Comparison of ENCODE assay signal across 14 mouse cellular contexts in the genomic region with DNA sequence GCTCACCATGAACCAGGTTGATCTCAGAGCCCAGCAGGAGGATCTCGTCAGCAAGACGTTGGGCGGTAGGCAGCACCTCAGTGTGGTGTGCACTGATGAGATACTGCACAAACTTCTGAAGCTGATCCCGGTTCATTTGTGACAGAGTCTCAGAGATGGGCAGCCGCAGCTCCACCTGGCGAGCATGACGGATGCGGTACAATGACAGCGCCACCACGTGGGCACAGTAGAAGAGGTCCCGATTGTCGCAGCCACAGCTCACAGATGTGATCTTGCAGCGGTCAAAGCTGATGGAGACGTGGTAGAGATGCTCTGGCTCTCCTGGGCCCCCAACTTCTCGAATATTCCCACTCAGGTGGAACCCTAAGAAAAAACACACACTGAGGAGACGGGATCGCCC. TPM values are rescaled to one million over a fixed set of nuclear protein-coding genes. Genes with fewer than 3 reads are reported as not detected.
DNase-seq lines count a peak whose midpoint lies in the region; TF ChIP-seq lines count a peak whose summit lies in the region.
"Had no signal": no experiment of that assay in that cellular context is flagged by ENCODE, and none has a peak within 500 bp of the region (broad histone marks: within the 10 kb centered on the region; RNA-seq: fewer than 3 reads in every experiment).

No protein-coding gene starts in this region.

- peak; percentile 59 for TF ChIP-seq CTCF in layer of hippocampus, adult 2 months (conservative IDR thresholded peaks at IDR 0.05)

- no peak overlapping the region for H3K4me3 ChIP-seq in layer of hippocampus, adult 2 months
- H3K4me3 ChIP-seq: hindbrain, embryonic 12.5 days; limb, embryonic 15.5 days; midbrain, embryonic 12.5 days; neural tube, embryonic 15.5 days had no signal

- no peak overlapping the region for H3K27ac ChIP-seq in layer of hippocampus, adult 2 months
- H3K27ac ChIP-seq: hindbrain, embryonic 12.5 days; limb, embryonic 15.5 days; midbrain, embryonic 12.5 days; neural tube, embryonic 15.5 days had no signal

- peak; percentile 35 for DNase-seq in embryo, embryonic 10 days (ENCODE audit: low spot score)
- DNase-seq in embryo, embryonic 9.5 days (ENCODE audit: extremely low spot score), result no peak
- no peak for DNase-seq in layer of hippocampus, adult 2 months (ENCODE audit: low spot score in 2 of 2)
- no peak for DNase-seq in layer of hippocampus, adult 9-10 months (ENCODE audit: low spot score)
- peak; percentile 26 for DNase-seq in thymus, postnatal 25 days
- DNase-seq in thymus, adult 18-20 months, result no peak
- no peak for DNase-seq in ovary, postnatal 10 days (ENCODE audit: low spot score)
- no peak for DNase-seq in frontal cortex, postnatal 14 days (ENCODE audit: low spot score in 2 of 2)
- DNase-seq: cerebellum, postnatal 36 days; right cerebral cortex, postnatal 4 days had no signal

RNA-seq across cellular contexts. Expression of gene Zswim4, which starts 6.1 kb away (rescaled TPM):
- 10 to 100 TPM; 18.0 to 19.3 TPM for total RNA-seq in layer of hippocampus, adult 2 months (2021)

RNA-seq across cellular contexts. Expression of gene D8Ertd738e, which starts 18.8 kb away (rescaled TPM):
- total RNA-seq in layer of hippocampus, adult 2 months (2021), result 100 to 1,000 TPM; 143 to 146 TPM

RNA-seq across cellular contexts. Expression of gene Mri1, which starts 26.4 kb away (rescaled TPM):
- total RNA-seq in layer of hippocampus, adult 2 months (2021), result 10 to 100 TPM; 19.0 to 21.9 TPM

RNA-seq across cellular contexts. Expression of gene Ccdc130, which starts 39.4 kb away (rescaled TPM):
- 10 to 100 TPM; 31.9 to 35.9 TPM for total RNA-seq in layer of hippocampus, adult 2 months (2021)

RNA-seq across cellular contexts. Expression of gene Nanos3, which starts 45.7 kb away (rescaled TPM):
- total RNA-seq in layer of hippocampus, adult 2 months (2021), result 1 to 10 TPM; 2.6 to 5.0 TPM

Comparison
In these comparisons a context has a peak if more than half of its experiments do, and no peak if none do; other contexts are left out.
1. DNase-seq: peak in embryo, embryonic 10 days (single experiment) and thymus, postnatal 25 days (single experiment); none in embryo, embryonic 9.5 days (single experiment), layer of hippocampus, adult 2 months (0 of 2), layer of hippocampus, adult 9-10 months (single experiment), thymus, adult 18-20 months (0 of 2), ovary, postnatal 10 days (single experiment) and frontal cortex, postnatal 14 days (0 of 2).